Mouse (Mus musculus) myocyte (in vitro differentiated cells): ENCODE results near the gene Tmod3.

ENCODE experiments used
- E2F4 ChIP-seq: IDR thresholded peaks from one replicate; pipeline ENCODE4 v1.6.1; 2011; ENCODE audit warnings: mild to moderate bottlenecking, control low read depth, moderate library complexity; ENCODE audit not compliant: insufficient read depth
- MAX ChIP-seq: IDR thresholded peaks from one replicate; pipeline ENCODE4 v1.6.1; 2011; ENCODE audit warnings: low read depth, mild to moderate bottlenecking, control low read depth
- MYOD1 ChIP-seq, 3 experiments: IDR thresholded peaks; one replicate each; pipeline ENCODE4 v1.6.1; 2011; ENCODE audit warnings: control low read depth in 2 of 3, low read depth in 2 of 3, mild to moderate bottlenecking in 2 of 3, moderate library complexity in 1 of 3; ENCODE audit not compliant: insufficient read length in 2 of 3, control insufficient read depth in 1 of 3
- POLR2A ChIP-seq: IDR thresholded peaks from one replicate; pipeline ENCODE4 v1.6.1; 2011; ENCODE audit warnings: low read depth, mild to moderate bottlenecking, control low read depth, moderate library complexity; ENCODE audit not compliant: insufficient read length
- POLR2AphosphoS2 ChIP-seq: IDR thresholded peaks from one replicate; pipeline ENCODE4 v1.6.1; 2011; ENCODE audit warnings: low read depth, control low read depth; ENCODE audit not compliant: insufficient read length
- TCF3 ChIP-seq: IDR thresholded peaks from one replicate; pipeline ENCODE4 v1.6.1; 2011; ENCODE audit warnings: low read depth, control low read depth; ENCODE audit not compliant: insufficient read length
- USF1 ChIP-seq: IDR thresholded peaks from one replicate; pipeline ENCODE4 v1.6.1; 2011; ENCODE audit warnings: low read depth, mild to moderate bottlenecking, control low read depth, moderate library complexity

GRCm38 (mm10) chr9:75563622-75564021, 4.2 kb upstream of the Tmod3 start:
- TF ChIP-seq POLR2A (no peak), TCF3 (no peak), POLR2AphosphoS2 (no peak), MAX (no peak), USF1 (no peak), E2F4 (no peak), MYOD1 (IDR thresholded peaks at IDR 0.05; ENCODE audit: control insufficient read depth in 1 of 3, insufficient read length in 2 of 3, low read depth in 2 of 3) (no peak)
